Mouse (Mus musculus): ENCODE measurements around the gene Arhgap8. TPM values are rescaled to one million over a fixed set of nuclear protein-coding genes. Genes with fewer than 3 reads are reported as not detected.

The Arhgap8 gene
- total RNA-seq, 1 experiment, result 11.6 TPM

DNA sequence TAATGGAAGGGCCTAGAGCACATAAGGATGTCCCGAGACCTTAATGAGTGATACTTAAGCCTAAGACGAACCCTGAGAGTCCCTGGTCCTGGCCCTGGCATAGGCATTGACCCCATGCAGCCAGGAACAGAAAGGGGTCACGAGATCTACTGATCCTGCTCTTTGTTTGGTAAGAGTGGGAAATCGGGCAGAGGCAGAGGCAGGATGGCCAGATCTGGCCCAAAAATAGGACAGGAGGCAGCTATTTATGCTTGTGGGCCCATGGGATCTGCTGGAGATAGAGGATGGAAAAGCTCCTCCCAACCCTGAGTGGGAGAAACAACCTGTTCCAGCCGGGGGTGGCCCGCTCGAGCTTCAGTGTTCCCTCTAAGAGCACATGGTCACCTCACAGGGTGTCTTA, 15.9 kb upstream of the Arhgap8 start:
- Histone ChIP-seq H3K9me3 (ENCODE audit: control insufficient read depth, insufficient read depth, low read depth, low read length) (no peaks in the 10 kb centered on the region), H3K27ac (ENCODE audit: insufficient read depth, low read depth, low read length, poor library complexity, severe bottlenecking) (no peak overlapping the region), H3K36me3 (ENCODE audit: control insufficient read depth, insufficient read depth, low read length, poor library complexity, severe bottlenecking) (peaks cover 19% of the 10 kb centered on the region; the same call in 1 of the 2 replicates), H3K4me1 (ENCODE audit: control insufficient read depth in 2 of 2, insufficient read depth in 2 of 2, low read length in 2 of 2, poor library complexity in 1 of 2) (peaks cover 0 to 8% of the 10 kb centered on the region in 2 experiments; a peak in 1 of 4 replicates), H3K4me3 (ENCODE audit: insufficient read depth in 1 of 2, low read depth in 1 of 2, low read length in 2 of 2, poor library complexity in 1 of 2, severe bottlenecking in 1 of 2) (no peak overlapping the region), H3K9ac (ENCODE audit: insufficient read depth, low read depth, low read length, poor library complexity, severe bottlenecking) (no peak overlapping the region)
- in situ Hi-C loops (cut with MboI; ENCODE audit: low sequenced_read_pairs in 2 of 2, unreplicated experiment in 2 of 2), result no loop called here
- no peak for TF ChIP-seq ZC3H11A (IDR thresholded peaks at IDR 0.05; ENCODE audit: borderline replicate concordance, low read depth, low read length)
- TF ChIP-seq CHD2 (IDR thresholded peaks at IDR 0.05; ENCODE audit: low read depth, low read length), result no peak
- TF ChIP-seq HCFC1 (IDR thresholded peaks at IDR 0.05; ENCODE audit: borderline replicate concordance, insufficient read depth, low read length), result no peak
- no peak for TF ChIP-seq ZNF384 (IDR thresholded peaks at IDR 0.05; ENCODE audit: low read depth, low read length)
- TF ChIP-seq MAFK (IDR thresholded peaks at IDR 0.05; ENCODE audit: insufficient read depth, low read depth, low read length), result no peak
- no peak for DNase-seq (ENCODE audit: low read depth, low spot score)

DNA sequence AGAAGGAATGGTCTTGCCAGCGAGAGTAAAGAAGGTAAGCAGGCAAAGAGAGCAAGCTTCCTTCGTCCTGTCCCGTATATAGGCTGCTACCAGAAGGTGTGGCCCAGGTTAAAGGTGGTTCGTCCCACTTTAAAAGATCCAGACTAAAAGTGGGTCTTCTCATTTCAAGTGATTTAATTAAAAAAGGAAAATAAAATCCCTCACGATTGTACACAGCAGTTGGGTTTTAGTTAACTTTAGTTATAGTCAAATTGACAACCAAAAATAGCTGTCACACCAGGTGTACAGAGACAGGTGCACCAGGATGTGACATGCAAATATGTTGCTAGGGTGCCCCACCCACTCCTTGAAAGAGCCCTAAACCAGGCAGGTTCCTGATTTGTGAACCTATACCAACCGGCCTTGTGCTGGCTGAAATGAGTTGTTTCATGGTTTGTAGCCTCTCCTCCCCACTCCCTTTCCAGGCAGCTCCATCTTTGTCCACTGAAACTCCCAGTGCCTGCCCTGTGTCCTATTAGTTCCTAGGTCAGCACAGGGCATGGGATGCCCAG, 14.4 kb upstream of the Arhgap8 start:
- Histone ChIP-seq H3K27ac (ENCODE audit: insufficient read depth, low read depth, low read length, poor library complexity, severe bottlenecking) (no peak overlapping the region), H3K9ac (ENCODE audit: insufficient read depth, low read depth, low read length, poor library complexity, severe bottlenecking) (no peak overlapping the region), H3K36me3 (ENCODE audit: control insufficient read depth, insufficient read depth, low read length, poor library complexity, severe bottlenecking) (peaks cover 16% of the 10 kb centered on the region; the same call in 1 of the 2 replicates), H3K9me3 (ENCODE audit: control insufficient read depth, insufficient read depth, low read depth, low read length) (no peaks in the 10 kb centered on the region), H3K4me1 (ENCODE audit: control insufficient read depth in 2 of 2, insufficient read depth in 2 of 2, low read length in 2 of 2, poor library complexity in 1 of 2) (peaks cover 0 to 6% of the 10 kb centered on the region in 2 experiments; a peak in 1 of 4 replicates), H3K4me3 (ENCODE audit: insufficient read depth in 1 of 2, low read depth in 1 of 2, low read length in 2 of 2, poor library complexity in 1 of 2, severe bottlenecking in 1 of 2) (no peak overlapping the region)
- no peak for TF ChIP-seq MAFK (IDR thresholded peaks at IDR 0.05; ENCODE audit: insufficient read depth, low read depth, low read length)
- TF ChIP-seq HCFC1 (IDR thresholded peaks at IDR 0.05; ENCODE audit: borderline replicate concordance, insufficient read depth, low read length), result no peak
- no peak for TF ChIP-seq ZC3H11A (IDR thresholded peaks at IDR 0.05; ENCODE audit: borderline replicate concordance, low read depth, low read length)
- TF ChIP-seq CHD2 (IDR thresholded peaks at IDR 0.05; ENCODE audit: low read depth, low read length), result no peak
- no peak for TF ChIP-seq ZNF384 (IDR thresholded peaks at IDR 0.05; ENCODE audit: low read depth, low read length)
- DNase-seq (ENCODE audit: low read depth, low spot score), result no peak
- in situ Hi-C loops (cut with MboI; ENCODE audit: low sequenced_read_pairs in 2 of 2, unreplicated experiment in 2 of 2), result no loop called here

DNA sequence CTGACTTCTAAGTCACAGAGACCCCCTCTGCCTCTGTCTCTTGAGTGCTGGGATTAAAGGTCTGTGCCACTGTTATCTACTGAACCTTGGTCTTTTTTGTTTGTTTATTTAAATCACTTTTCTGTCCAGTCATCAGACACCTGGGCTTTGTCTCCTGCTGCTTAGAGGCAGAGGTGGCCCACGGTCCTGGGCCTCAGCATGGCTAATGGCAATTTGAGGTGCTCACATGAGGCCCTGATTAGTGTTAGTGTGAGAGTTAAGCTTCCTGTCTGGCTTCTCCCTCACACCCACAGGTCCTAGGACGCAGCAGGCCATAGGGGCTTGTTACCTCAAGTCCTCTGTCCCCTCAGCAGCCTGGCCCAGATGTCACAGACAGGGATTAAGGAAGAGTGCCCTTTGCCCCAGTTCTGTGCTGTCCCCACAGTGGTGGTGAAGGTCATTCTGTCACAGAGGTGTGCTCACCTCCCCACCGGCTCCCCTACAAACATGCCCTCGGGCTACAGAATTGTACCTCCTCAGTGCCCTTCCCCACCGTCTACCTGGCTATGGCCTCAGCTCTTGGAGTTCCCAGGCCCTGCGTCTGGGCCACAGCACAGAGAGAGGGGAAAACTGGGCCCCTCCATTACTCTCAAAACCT, 12.8 kb upstream of the Arhgap8 start:
- in situ Hi-C loops (cut with MboI; ENCODE audit: low sequenced_read_pairs in 2 of 2, unreplicated experiment in 2 of 2), result no loop called here
- Histone ChIP-seq H3K27ac (ENCODE audit: insufficient read depth, low read depth, low read length, poor library complexity, severe bottlenecking) (no peak overlapping the region), H3K9ac (ENCODE audit: insufficient read depth, low read depth, low read length, poor library complexity, severe bottlenecking) (no peak overlapping the region), H3K4me3 (ENCODE audit: insufficient read depth in 1 of 2, low read depth in 1 of 2, low read length in 2 of 2, poor library complexity in 1 of 2, severe bottlenecking in 1 of 2) (no peak overlapping the region), H3K4me1 (ENCODE audit: control insufficient read depth in 2 of 2, insufficient read depth in 2 of 2, low read length in 2 of 2, poor library complexity in 1 of 2) (peaks cover 0 to 9% of the 10 kb centered on the region in 2 experiments; a peak in 1 of 4 replicates), H3K36me3 (ENCODE audit: control insufficient read depth, insufficient read depth, low read length, poor library complexity, severe bottlenecking) (peaks cover 6% of the 10 kb centered on the region; the same call in 1 of the 2 replicates), H3K9me3 (ENCODE audit: control insufficient read depth, insufficient read depth, low read depth, low read length) (no peaks in the 10 kb centered on the region)
- DNase-seq (ENCODE audit: low read depth, low spot score), result no peak
- no peak for TF ChIP-seq ZNF384 (IDR thresholded peaks at IDR 0.05; ENCODE audit: low read depth, low read length)
- TF ChIP-seq CHD2 (IDR thresholded peaks at IDR 0.05; ENCODE audit: low read depth, low read length), result no peak
- TF ChIP-seq MAFK (IDR thresholded peaks at IDR 0.05; ENCODE audit: insufficient read depth, low read depth, low read length), result no peak
- TF ChIP-seq ZC3H11A (IDR thresholded peaks at IDR 0.05; ENCODE audit: borderline replicate concordance, low read depth, low read length), result no peak
- no peak for TF ChIP-seq HCFC1 (IDR thresholded peaks at IDR 0.05; ENCODE audit: borderline replicate concordance, insufficient read depth, low read length)

DNA sequence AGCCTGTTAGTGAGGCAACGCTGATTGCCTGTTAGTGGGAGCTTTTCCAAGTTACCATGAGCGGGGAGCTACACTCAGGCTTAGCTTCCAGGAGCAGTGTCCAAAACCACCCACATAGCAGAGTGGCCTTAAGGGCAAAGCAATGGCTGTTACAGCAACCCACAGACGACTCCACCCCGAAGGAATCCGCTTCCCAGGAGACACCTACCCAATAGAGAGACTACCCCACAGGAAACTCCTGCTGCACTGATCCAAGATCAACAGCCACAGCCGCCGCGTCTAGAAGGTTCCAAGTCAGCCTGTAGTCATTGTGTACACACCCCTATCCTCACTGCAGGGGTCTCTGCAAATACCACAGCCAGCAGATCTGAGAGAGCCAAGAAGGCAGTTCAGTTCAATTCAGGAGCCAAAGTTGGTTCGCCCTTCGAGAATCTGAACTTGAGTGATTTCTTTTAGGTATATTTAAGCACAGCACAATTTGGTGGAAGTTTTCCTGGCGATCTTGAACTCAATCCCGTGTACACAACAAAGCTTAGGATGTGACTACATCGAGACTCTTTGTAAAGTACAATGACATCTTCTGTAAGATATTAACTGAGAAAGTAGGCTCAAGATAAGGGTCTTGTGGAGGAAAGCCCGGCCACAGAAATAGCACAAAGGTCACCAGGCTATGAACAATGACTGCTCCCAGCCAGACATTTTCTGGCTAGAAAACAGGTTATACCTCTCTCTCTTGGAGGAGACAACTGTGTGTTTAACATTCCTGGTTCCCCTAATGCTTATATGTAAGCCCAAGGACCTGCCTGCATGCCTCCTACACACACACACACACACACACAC, 7.1 kb upstream of the Arhgap8 start:
- Histone ChIP-seq H3K36me3 (ENCODE audit: control insufficient read depth, insufficient read depth, low read length, poor library complexity, severe bottlenecking) (no peaks in the 10 kb centered on the region), H3K4me1 (ENCODE audit: control insufficient read depth in 2 of 2, insufficient read depth in 2 of 2, low read length in 2 of 2, poor library complexity in 1 of 2) (peaks cover 9 to 14% of the 10 kb centered on the region in 2 experiments; a peak in 3 of 4 replicates), H3K9ac (ENCODE audit: insufficient read depth, low read depth, low read length, poor library complexity, severe bottlenecking) (no peak overlapping the region), H3K4me3 (ENCODE audit: insufficient read depth in 1 of 2, low read depth in 1 of 2, low read length in 2 of 2, poor library complexity in 1 of 2, severe bottlenecking in 1 of 2) (no peak overlapping the region), H3K27ac (ENCODE audit: insufficient read depth, low read depth, low read length, poor library complexity, severe bottlenecking) (no peak overlapping the region), H3K9me3 (ENCODE audit: control insufficient read depth, insufficient read depth, low read depth, low read length) (no peaks in the 10 kb centered on the region)
- in situ Hi-C loops (cut with MboI; ENCODE audit: low sequenced_read_pairs in 2 of 2, unreplicated experiment in 2 of 2), result no loop called here
- DNase-seq (ENCODE audit: low read depth, low spot score), result no peak
- TF ChIP-seq ZNF384 (IDR thresholded peaks at IDR 0.05; ENCODE audit: low read depth, low read length), result no peak
- TF ChIP-seq HCFC1 (IDR thresholded peaks at IDR 0.05; ENCODE audit: borderline replicate concordance, insufficient read depth, low read length), result no peak
- no peak for TF ChIP-seq MAFK (IDR thresholded peaks at IDR 0.05; ENCODE audit: insufficient read depth, low read depth, low read length)
- TF ChIP-seq CHD2 (IDR thresholded peaks at IDR 0.05; ENCODE audit: low read depth, low read length), result no peak
- TF ChIP-seq ZC3H11A (IDR thresholded peaks at IDR 0.05; ENCODE audit: borderline replicate concordance, low read depth, low read length), result no peak
